Mouse (Mus musculus) CD8-positive naive resting alpha-beta T cell, adult 2 months (primary cell): Measurements from ENCODE around the gene Ikzf4.
A peak's percentile ranks its signal among the peaks of the same experiment; 100 is the strongest.

Experiments
- DNase-seq, 2 experiments: peaks; one replicate each; pipeline ENCODE4 v3.0.0; 2022; ENCODE audit warnings: low read depth in 2 of 2, low spot score in 2 of 2

Ikzf4 gene

GRCm38 (mm10) chr10:128645111-128646011, at the start of gene Ikzf4:
Gene Ikzf4, minus strand, starts transcription at chr10:128645991.
- DNase-seq: peak; percentile 34 to 39

GRCm38 (mm10) chr10:128695411-128695991, 49.7 kb upstream of the Ikzf4 start:
- DNase-seq: no peak

DNA sequence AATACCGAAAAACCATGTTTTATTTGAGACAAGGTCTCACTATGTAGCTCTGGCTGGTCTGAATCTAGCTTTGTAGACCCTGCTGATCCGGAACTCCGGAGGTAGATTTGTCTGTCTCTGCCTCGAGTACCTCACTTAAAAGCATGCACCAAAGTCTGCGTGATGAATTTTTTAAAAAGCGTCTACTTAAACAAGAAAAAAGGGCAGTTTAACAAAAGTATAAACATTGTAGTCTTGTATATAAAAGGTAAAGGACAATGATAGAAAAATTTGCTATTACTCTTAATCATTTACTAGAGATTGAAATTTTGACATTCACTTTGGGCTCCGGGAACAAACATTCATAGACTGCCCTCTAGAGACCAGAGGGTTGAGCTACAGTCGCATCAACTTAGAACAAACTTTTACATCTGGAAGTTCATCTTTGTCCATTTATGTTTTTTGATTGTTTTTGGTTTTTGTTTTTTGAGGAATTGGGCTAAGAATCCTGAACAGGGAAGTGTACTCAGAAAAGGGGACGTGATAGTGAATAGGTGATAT, 28.7 kb upstream of the Ikzf4 start:
- DNase-seq: peak in 1 of 2 experiments; percentile 55

DNA sequence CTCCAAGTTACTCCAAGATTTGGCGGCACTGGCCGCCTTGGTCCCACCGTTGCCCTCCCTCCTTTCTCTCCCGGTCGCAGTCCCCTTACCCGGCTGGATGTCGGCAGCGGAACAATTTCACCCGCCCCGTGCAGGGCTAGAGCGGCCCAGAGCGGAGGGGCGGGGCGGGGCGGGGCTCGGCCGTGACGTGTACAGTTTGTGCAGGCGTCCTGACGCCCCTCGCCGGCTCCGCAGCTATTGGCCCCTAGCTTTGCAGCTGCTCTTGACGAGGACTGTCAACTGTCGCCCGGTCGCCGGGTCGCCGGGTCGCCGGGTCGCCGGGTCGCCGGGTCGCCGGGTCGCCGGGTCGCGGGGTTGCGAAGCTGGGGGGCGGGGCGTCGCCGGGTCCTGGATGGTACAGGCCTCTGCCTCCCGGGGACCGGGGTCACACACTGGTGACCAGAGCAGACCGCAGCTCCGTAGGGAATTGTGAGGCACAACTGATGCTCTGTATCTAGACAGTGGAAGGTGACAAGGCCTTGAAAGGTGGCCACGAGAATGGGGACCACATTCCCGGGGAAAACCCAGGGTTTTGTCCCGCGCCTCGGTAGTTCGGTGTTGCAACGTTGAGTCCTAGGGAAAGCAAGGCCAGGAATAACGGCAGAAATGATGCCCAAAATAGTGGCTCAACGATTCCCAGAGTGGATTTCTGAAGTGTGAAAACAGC, 28.1 kb upstream of the Ikzf4 start, which contains the start of gene Suox:
TSS of gene Suox (minus strand) at position 311 of the 706 bp plus-strand sequence.
- peak; percentile 58 to 70 for DNase-seq

DNA sequence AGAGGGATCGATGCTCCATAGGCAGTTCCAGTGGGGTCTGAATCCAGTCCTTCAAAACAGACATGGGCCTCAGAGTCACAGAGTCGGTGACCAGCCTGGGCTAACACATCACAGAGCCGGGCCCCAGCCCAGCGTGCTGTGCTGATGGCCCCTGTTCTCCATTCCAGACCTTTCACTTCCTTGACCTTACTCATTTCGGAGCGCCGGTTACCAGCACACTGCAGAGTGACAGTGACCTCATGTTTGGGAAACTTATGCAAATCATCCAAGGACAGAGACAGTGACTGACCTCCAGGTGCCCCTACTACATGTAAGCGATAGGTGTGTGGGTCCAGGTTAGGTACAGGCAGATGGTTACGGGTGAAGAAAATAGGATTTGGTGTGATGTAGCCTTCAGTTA, 25.4 kb upstream of the Ikzf4 start:
- no peak for DNase-seq

GRCm38 (mm10) chr10:128668790-128669672, 23.2 kb upstream of the Ikzf4 start:
- peak; percentile 31 to 50 for DNase-seq

DNA sequence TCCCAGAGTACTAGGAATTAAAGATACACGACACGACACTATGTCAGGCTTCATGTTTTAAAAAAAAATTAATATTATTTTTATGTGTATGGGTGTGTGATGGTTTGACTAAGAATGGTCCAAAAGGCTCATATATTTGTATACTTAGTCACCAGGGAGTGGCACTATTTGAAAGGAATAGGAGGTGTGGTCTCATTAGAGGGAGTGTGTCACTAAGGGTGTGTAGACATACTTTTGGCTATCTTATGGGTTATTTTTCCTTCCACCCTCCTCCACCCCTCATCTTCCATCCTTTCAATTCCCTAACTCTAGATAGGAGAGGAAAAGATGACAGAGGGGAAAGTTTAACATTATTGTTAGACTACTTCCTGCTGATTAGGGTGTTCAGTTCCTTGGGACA, 20.0 kb upstream of the Ikzf4 start:
- no peak for DNase-seq

DNA sequence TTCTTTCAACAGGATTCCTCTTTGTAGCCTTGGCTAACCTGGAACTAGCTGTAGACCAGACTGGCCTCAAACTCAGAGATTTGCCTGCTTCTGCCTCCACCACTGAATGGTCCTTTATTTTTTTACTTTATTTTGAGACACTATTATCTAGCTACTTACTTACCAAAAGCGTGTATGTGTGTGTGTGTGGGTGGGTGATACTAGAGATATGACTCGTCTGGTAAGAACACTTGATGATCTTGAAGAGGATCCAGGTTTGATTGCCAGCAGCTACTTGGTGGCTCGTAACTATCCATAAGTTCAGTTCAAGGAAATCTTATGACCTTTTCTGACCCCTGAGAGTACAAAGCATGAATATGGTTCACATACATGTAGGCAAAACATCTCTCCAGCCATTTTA, 19.5 kb upstream of the Ikzf4 start:
- DNase-seq: no peak

GRCm38 (mm10) chr10:128664808-128665207, 19.0 kb upstream of the Ikzf4 start:
- no peak for DNase-seq

DNA sequence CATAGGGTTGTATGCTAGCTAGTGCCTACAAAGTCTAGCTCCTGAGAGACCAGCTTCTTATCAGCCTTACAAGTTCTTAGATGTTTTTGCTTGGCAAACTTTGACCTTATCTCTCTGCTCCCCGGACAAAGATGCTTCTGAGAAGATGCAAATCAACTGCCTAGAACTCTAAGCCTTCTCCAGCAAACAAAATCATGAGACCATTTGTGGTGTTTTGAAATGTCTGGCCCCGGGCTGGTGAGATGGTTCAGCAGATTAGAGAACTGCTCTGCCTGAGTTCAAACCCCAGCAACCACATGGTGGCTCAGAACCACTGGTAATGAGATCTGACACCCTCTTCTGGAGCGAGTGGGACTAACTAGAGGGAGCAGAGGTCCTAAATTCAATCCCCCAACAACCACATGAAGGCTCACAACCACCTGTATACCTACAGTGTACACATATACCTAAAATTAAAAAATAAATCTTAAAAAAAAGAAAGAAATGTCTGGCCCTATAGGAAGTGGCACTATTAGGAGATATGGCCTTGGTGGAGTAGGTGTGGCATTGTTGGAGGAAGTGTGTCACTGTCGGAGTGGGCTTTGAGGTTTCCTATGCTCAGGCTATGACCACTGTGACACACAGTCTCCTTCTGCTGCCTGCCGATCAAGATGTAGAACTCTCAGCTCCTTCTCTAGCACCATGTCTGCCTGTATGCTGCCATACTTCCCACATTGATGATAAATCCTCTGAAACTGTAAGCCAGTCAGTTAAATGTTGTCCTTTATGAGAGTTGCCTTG, 17.8 kb upstream of the Ikzf4 start:
- no peak for DNase-seq

- no peak for DNase-seq
These were observed 16.7 kb upstream of the Ikzf4 start for GRCm38 (mm10) chr10:128662465-128662864.

- DNase-seq: no peak
These were observed 13.7 kb upstream of the Ikzf4 start for GRCm38 (mm10) chr10:128659490-128659889.

DNA sequence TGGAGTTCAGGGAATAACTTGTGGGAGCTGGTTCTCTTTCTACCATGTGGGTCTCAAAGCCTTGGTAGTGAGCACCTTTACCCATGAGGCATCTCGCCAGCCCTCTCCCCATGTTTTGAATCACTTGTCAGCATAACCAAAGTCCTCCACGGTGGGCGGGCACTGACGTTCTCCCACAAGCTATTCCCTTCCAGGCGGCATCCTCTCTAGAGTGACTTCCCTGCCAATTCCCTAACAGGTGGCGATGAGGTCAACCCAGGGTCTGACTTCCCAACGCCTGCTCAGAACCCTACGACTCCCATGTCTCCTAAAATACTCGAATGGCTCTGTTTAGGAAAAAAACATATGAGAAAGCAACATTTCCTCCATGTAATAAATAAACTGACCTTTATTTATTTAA, 12.1 kb upstream of the Ikzf4 start:
- no peak for DNase-seq

DNA sequence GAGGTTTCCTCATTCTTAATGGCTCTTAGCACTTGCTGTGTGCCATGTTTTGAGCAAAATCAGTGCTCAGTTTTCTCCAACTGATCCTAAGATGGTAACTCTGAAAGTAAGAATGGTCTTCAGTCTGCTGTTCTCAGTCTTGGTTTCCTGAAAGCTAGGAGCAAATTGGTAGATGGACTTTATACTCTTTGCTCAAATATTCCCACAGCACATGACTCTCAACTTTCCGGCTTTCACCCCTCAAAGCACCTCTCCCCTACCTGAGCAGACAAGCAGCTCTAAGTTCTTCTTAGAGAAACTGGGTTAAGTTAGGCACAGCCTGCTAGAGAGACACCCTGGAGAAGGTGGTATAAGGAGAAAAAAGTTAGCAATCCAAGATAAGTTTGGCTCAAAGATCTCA, 10.9 kb upstream of the Ikzf4 start:
- DNase-seq: no peak

GRCm38 (mm10) chr10:128655254-128655653, 9.5 kb upstream of the Ikzf4 start:
- DNase-seq: no peak

GRCm38 (mm10) chr10:128653866-128654265, 8.1 kb upstream of the Ikzf4 start:
- no peak for DNase-seq

- no peak for DNase-seq
These were observed 623 bp upstream of the Ikzf4 start for GRCm38 (mm10) chr10:128646139-128647089.

GRCm38 (mm10) chr10:128642749-128643148, 3.0 kb downstream of the Ikzf4 start:
- no peak for DNase-seq

- no peak for DNase-seq
These were observed 3.9 kb downstream of the Ikzf4 start for GRCm38 (mm10) chr10:128641871-128642270.
